Comparison of ENCODE assay signal across 18 mouse cellular contexts in the genomic region with DNA sequence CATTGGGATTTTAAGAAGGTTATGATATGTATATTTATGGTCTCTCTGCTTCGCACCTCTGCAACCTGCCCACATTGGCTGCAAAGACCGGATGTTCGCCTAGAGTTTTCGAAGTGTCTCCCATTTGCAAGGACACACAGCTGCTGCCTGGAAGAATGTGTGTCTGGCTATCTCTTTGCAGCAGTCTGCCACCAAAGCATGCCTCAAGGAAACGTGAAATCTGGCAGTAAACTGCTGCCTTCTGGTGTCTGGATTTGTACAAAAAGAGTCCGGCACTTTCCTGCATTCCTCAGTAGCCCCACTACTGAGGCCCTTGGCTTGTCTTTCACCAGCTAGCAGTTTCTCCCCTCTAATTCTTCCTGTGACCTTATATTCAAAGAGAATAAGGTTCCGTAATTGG.
DNase-seq lines count a peak whose midpoint lies in the region; TF ChIP-seq lines count a peak whose summit lies in the region.
"Had no signal": no experiment of that assay in that cellular context is flagged by ENCODE, and none has a peak within 500 bp of the region (broad histone marks: within the 10 kb centered on the region; RNA-seq: fewer than 3 reads in every experiment).

No protein-coding gene starts in this region.

- no peak for TF ChIP-seq CTCF in lung, adult 2 months (IDR thresholded peaks at IDR 0.05; ENCODE audit: insufficient read depth, low read length)

- WGBS in lung, adult 2 months, result 83% methylated on average over 7 of the region's 7 CpGs

- H3K4me3 ChIP-seq in lung, adult 2 months (replicated peaks; ENCODE audit: extremely low read depth, low read depth, low read length), result no peak overlapping the region
- H3K4me3 ChIP-seq: erythroblast, embryonic 14.5 days; limb, embryonic 10.5 days; liver, embryonic 12.5 days; lung, embryonic 15.5 days; midbrain, embryonic 12.5 days had no signal

- no peak for TF ChIP-seq POLR2A in lung, adult 2 months (IDR thresholded peaks at IDR 0.05; ENCODE audit: borderline replicate concordance, extremely low read depth, low read depth, low read length)

- no peaks in the 10 kb centered on the region for H3K4me1 ChIP-seq in lung, adult 2 months (ENCODE audit: control insufficient read depth, insufficient read depth, low read length)
- H3K4me1 ChIP-seq: limb, embryonic 10.5 days; liver, embryonic 12.5 days; lung, embryonic 15.5 days; midbrain, embryonic 12.5 days had no signal

- peak; percentile 8 for DNase-seq in kidney, postnatal 10 days
- no peak for DNase-seq in kidney, postnatal 4 days
- peak; percentile 5 to 42 for DNase-seq in frontal cortex, adult 2 months (ENCODE audit: extremely low spot score in 1 of 2, low spot score in 1 of 2)
- DNase-seq in left cerebral cortex, adult 9 months (ENCODE audit: low spot score in 2 of 2), result peak; percentile 11 to 36
- peak; percentile 12 for DNase-seq in right cerebral cortex, postnatal 25 days
- DNase-seq in spleen, postnatal 36 days (ENCODE audit: low spot score in 2 of 2), result no peak
- DNase-seq in cerebellum, adult 9-11 months, result no peak
- DNase-seq in lung, adult 2 months, result no peak
- DNase-seq: adrenal gland, postnatal 36 days; cerebellum, postnatal 14 days; kidney, adult 2 months; kidney, postnatal 25 days; thymus, postnatal 25 days had no signal

Comparison
In these comparisons a context has a peak if more than half of its experiments do, and no peak if none do; other contexts are left out.
1. DNase-seq: peak in kidney, postnatal 10 days (single experiment), frontal cortex, adult 2 months (2 of 2), left cerebral cortex, adult 9 months (2 of 2) and right cerebral cortex, postnatal 25 days (single experiment); none in kidney, postnatal 4 days (0 of 2), spleen, postnatal 36 days (0 of 2), cerebellum, adult 9-11 months (single experiment) and lung, adult 2 months (single experiment).